Mouse (Mus musculus): ENCODE results near the gene Maged1. TPM values are rescaled to one million over a fixed set of nuclear protein-coding genes. Genes with fewer than 3 reads are reported as not detected.
"Not testable (repeated sequence)": the region's sequence is repeated elsewhere in the genome, so short reads cannot be mapped to it uniquely, and the experiment has no call there.

Gene Maged1
- 10 to 100 TPM in 1 of 2 experiments, 1 to 10 TPM in 1; 4.7 to 10.3 TPM for polyA plus RNA-seq (2017; shearing (Covaris generic))

DNA sequence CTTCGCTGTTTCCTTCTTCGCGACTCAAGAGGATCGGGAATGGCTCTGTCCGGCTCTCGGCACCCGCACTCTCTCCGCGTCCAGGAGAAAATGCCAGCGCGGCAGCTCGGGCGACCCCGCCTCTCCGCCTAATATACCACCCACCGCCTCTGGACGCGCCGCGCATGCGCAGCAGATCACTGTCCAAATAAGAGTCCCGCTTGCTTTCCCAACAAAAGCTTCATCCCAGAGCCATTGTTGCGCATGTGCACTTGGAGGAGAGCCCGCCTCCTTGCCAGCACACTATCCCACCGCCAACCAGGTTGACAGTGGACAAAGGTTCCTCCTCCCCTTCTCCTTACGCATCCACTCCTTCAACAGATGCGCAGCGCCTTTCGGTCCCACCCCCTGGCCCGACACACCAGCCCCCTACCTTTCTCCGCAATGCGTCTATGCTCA, at the start of gene Maged1:
Gene Maged1 (minus strand): TSS at position 226 of the 438 bp plus-strand sequence.
- ATAC-seq = no peak

- ATAC-seq = no peak
These were observed 38.3 kb upstream of the Maged1 start for GRCm38 (mm10) chrX:94580251-94580650.

GRCm38 (mm10) chrX:94564694-94565093, 22.8 kb upstream of the Maged1 start:
- no peak for ATAC-seq

DNA sequence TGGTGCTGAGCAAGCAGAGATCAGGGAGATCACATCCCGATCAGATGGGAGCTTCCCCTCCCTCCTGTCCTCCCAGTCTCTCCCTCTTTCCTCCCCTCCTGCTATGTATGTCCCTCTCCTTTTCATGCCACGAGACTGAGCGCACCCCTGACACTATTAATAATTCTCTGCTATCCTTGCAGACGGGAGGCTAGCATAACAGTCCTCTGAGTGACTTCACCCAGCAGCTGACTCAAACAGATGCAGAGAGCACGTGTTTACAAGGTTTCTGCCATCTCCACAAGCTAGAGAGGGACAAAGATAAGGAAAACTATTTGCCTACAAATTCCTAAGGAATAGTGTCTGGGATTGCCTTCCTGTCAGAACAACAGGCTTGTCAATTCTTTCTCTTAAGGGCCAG, 20.4 kb upstream of the Maged1 start:
- ATAC-seq = no peak

- no peak for ATAC-seq
These were observed 6.3 kb upstream of the Maged1 start for GRCm38 (mm10) chrX:94548227-94548626.

DNA sequence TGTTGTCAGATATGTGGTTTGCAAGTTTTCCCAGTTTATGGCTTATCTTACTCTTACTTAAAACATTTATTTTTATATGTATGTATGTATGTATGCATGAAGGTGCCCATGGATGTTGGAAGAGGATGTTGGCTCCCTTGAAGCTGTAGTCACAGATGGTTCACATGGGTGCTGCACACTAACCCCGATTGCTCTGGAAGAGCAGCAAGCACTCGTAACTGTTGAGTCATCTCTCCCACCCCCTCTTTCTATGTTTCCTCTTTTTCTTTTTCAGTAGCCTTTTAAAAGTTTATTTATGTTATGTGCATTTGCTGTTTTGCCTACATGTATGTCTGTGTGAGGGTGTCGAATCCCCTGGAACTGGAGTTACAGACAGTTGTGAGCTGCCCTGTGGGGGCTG, 4.0 kb upstream of the Maged1 start:
- no peak for ATAC-seq

DNA sequence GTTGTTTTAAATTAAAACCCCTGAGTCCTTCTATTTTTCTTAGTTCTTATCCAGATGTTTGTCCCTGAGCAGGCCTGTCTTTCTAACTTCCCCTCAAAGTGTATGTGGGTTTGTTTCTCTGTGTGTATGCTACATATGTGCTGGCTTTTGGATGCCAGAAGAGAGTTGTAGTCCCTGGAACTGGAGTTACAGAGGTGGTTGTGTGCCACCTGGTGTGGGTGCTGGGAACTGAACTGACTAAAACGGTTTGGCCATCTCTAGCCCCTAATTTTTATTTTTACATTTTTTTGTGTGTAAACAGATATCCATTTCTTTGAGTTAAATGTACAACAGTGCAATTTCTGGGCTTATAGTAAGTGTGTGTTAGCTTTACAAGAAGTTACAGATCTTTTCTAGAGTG, 3.0 kb upstream of the Maged1 start:
- ATAC-seq = no peak

GRCm38 (mm10) chrX:94542536-94542935, 593 bp upstream of the Maged1 start:
- no peak for ATAC-seq

DNA sequence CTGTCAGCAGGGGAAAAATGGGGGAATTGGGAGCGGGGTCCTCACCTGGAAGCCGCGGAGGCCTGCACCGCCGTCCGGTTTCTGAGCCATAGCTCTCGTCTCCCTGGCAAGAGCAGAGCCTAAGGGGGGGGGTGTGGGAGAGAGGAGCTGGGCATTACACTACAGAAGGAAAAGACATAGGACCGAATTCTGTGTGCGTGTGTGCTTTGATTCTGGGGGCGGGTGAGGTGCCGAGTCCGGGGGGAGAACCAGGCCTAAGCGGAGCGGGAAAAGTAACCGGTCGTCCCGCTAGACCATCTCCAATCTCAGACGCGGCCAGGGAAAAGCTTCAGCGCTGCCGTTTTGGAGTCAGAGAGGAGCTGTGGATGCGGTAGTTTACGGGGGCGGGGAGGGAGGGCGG, 737 bp downstream of the Maged1 start:
- ATAC-seq = no peak

- ATAC-seq = no peak
These were observed 1.4 kb downstream of the Maged1 start for GRCm38 (mm10) chrX:94540341-94541201.

GRCm38 (mm10) chrX:94534346-94534745, 7.6 kb downstream of the Maged1 start:
- ATAC-seq = no peak

DNA sequence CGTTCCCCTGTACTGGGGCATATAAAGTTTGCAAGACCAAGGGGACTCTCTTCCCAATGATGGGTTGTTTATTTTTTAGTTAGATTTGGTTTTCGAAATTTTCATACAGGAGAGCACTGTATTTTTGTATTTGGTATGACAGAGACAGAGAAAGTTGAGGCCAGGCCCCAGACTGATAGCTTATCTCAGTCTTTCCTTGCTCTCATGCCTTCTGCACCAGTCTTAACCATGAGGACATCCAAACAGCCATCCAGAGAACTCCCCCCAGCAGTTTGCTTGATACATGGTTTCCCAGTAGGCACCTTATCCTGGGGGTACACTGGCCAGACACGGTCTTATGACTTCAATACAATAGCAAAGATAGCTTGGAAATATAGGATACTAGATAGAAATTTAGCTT, 11.6 kb downstream of the Maged1 start:
- no peak for ATAC-seq

DNA sequence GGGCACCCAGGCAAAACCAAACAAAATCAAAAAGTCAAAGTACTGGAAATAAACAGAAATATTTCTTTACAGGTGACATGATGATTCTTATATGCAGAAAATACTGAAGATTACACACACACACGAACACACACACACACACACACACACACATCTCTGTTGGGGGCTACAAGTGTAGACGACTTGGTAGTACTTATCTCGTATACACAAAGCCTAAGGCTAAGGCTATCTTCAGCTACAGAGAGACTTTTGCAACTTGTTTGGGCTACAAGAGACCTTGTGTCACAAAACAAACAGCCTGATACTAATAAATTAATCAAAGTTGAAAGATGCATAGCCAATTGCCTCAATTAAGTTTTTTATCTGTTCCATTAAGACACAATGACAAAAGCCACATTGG, 19.8 kb downstream of the Maged1 start:
- ATAC-seq = no peak

GRCm38 (mm10) chrX:94508442-94508819, 33.5 kb downstream of the Maged1 start:
- ATAC-seq = no peak

DNA sequence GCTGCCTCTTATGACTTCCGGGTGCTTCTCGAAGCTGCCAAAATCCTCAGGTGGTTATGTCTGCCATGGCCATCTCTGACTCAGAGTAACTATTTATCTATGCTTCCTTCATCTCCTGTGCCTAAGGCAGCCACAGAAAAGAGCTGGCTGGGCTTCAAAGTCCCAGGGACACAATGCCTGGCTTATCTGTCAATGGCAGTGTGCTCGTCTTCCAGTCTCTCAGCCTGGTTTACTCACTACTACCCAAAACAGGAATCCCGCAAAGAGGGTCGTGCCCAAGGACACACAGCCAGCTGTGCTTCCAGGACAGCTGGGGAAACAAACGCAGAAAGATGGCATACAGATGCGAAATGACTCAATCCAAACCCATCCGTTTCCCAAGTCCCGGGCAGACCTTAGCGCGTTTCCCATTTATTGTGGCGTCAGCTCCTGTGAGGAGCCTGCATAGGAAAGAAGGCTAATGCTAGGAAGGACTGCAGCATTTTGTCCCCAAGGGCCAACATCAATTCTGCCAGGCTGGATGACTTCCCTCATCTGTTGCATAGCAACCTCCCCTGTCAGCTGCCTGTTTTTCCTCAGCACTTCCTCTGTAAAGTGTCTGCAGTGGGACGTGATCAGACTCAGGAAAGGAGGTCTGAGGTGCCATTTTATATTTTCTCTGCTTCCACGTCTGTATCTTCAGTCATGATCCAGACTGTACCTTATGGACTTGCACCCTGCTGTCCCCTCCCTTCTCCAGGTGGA, 34.1 kb downstream of the Maged1 start:
- ATAC-seq = not testable (repeated sequence)

- ATAC-seq = no peak
These were observed 55.7 kb downstream of the Maged1 start for GRCm38 (mm10) chrX:94486001-94486792.

Other genes starting within 250 kb of the Maged1 start
- not detected for gene Fam90a1b, start 175.4 kb downstream of the Maged1 start, polyA plus RNA-seq (2017; shearing (Covaris generic))
- 10 to 100 TPM; 11.2 to 14.2 TPM for gene Apoo, start 175.0 kb downstream of the Maged1 start, polyA plus RNA-seq (2017; shearing (Covaris generic))
- gene Gspt2, start 93.9 kb upstream of the Maged1 start, polyA plus RNA-seq (2017; shearing (Covaris generic)) = under 1 TPM; 0.20 to 0.52 TPM
- 1 to 10 TPM; 1.4 to 2.7 TPM for gene Zxdb, start 182.4 kb upstream of the Maged1 start, polyA plus RNA-seq (2017; shearing (Covaris generic))

Measured in CD4-positive, CD25-positive, alpha-beta regulatory T cell, adult 4 months (primary cell).